Mouse (Mus musculus) bone marrow macrophage, adult 2 months (primary cell): Measurements from ENCODE around the gene Ikzf5.

Experiments used
- CTCF ChIP-seq: IDR thresholded peaks from 2 replicates; pipeline ENCODE4 v1.5.1; 2012; ENCODE audit warnings: low read depth, mild to moderate bottlenecking, low read length, moderate library complexity
- POLR2A ChIP-seq: IDR thresholded peaks from 2 replicates; pipeline ENCODE4 v1.6.1; 2012; ENCODE audit warnings: mild to moderate bottlenecking, low read depth, low read length, borderline replicate concordance

DNA sequence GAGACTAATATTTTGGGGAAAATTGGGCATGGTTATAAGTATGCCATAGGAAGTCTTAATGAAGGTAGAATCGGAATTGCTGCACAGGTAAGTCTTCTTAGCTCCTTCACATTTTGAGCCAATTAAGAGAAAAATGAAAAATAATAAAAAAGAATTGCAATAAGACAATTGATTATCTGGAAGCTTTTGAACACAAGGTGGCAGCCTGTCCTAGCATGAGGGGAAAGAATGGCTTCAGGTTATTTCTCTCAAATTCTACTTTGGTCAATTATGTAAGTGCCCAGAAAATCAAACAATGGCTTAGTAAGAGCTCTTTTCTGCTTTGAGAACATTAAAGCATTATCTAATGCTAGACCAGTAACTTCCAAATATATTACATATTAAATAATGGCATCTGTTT, 24.0 kb upstream of the Ikzf5 start:
- TF ChIP-seq POLR2A (no peak), CTCF (no peak)
